In the genomic region with DNA sequence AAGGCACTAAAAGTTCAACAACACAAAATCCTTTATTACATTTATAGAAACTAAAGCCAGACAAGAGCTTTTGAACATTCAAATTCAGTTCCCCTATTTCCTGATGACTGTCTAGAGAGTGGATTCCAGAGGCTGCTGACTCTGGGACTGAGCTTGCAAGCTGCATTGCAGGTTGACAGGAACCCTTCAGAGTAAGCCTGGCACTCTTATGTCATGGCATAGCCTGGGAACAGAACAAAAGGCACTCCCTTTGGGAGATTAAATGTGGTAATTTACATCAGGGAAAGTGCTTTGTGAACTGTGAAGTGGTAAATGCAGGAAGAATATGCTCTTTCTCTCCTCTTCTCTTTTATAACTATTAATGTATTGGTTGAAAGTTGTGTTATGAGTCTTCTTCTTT, we compare ENCODE assay signal across 19 mouse cellular contexts.
"Had no signal": no experiment of that assay in that cellular context is flagged by ENCODE, and none has a peak within 500 bp of the region (broad histone marks: within the 10 kb centered on the region; RNA-seq: fewer than 3 reads in every experiment).

No protein-coding gene starts in this region.

- H3K4me1 ChIP-seq: midbrain, embryonic 12.5 days; neural tube, embryonic 13.5 days; neural tube, embryonic 15.5 days had no signal

- H3K27me3 ChIP-seq: midbrain, embryonic 12.5 days; neural tube, embryonic 13.5 days; neural tube, embryonic 15.5 days had no signal

- H3K9me3 ChIP-seq: midbrain, embryonic 10.5 days; midbrain, embryonic 12.5 days; neural tube, embryonic 13.5 days; neural tube, embryonic 15.5 days had no signal

- H3K9ac ChIP-seq: lung, embryonic 14.5 days; midbrain, embryonic 12.5 days; neural tube, embryonic 13.5 days; neural tube, embryonic 15.5 days had no signal

- H3K27ac ChIP-seq: midbrain, embryonic 10.5 days; midbrain, embryonic 12.5 days; neural tube, embryonic 13.5 days; neural tube, embryonic 15.5 days had no signal

- ATAC-seq: midbrain, embryonic 16.5 days had no signal

- H3K36me3 ChIP-seq: midbrain, embryonic 10.5 days; midbrain, embryonic 12.5 days; neural tube, embryonic 13.5 days; neural tube, embryonic 15.5 days had no signal

- H3K4me2 ChIP-seq: lung, embryonic 14.5 days; midbrain, embryonic 12.5 days; neural tube, embryonic 13.5 days; neural tube, embryonic 15.5 days had no signal

- DNase-seq: lung, adult 18-20 months; lung, embryonic 14.5 days; lung, postnatal 10 days; lung, postnatal 4 days; midbrain, embryonic 14.5 days; retina, postnatal 1 day; right cerebral cortex, adult 18-20 months; right cerebral cortex, postnatal 25 days; right cerebral cortex, postnatal 4 days; spleen, adult 18-20 months; thymus, adult 18-20 months; thymus, postnatal 14 days; thymus, postnatal 36 days had no signal

- H3K4me3 ChIP-seq: midbrain, embryonic 10.5 days; midbrain, embryonic 12.5 days; myocyte; neural tube, embryonic 13.5 days; neural tube, embryonic 15.5 days had no signal
